ENCODE assay signal across 29 mouse cellular contexts in the genomic region with DNA sequence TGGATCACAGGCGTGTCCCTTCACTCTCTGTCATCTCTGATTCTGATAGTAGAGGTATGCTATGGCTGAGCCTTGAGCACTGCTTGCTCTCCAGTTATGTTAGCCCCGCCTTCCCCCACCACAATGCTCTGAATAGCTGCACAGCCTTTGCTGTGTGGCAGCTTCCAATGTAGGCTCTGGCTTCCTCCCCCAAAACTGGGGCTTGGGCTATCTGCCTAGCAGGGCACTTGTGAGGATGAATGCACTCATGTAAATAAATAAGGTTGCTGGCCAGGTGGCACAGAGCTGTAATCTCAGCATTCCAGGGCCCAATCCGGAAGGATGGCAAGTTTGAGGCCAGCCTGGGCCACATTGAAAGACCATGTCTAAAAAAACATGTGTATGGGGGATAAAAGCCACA.
DNase-seq lines count a peak whose midpoint lies in the region; ATAC-seq lines count a peak whose summit lies in the region.
"Had no signal": no experiment of that assay in that cellular context is flagged by ENCODE, and none has a peak within 500 bp of the region (broad histone marks: within the 10 kb centered on the region; RNA-seq: fewer than 3 reads in every experiment).

No protein-coding gene starts in this region.

- no peak overlapping the region for H3K4me3 ChIP-seq in forebrain, embryonic 16.5 days (replicated peaks; ENCODE audit: low read length)
- no peak overlapping the region for H3K4me3 ChIP-seq in forebrain, embryonic 10.5 days
- no peak overlapping the region for H3K4me3 ChIP-seq in heart, embryonic 15.5 days
- no peak overlapping the region for H3K4me3 ChIP-seq in heart, embryonic 11.5 days (ENCODE audit: low read depth, low read length)
- H3K4me3 ChIP-seq: heart, adult 2 months; layer of hippocampus, adult 2 months; liver, embryonic 12.5 days; midbrain, embryonic 10.5 days; myocyte; neural tube, embryonic 13.5 days had no signal

- no peak overlapping the region for H3K27ac ChIP-seq in forebrain, embryonic 16.5 days (ENCODE audit: low read length)
- no peak overlapping the region for H3K27ac ChIP-seq in forebrain, embryonic 10.5 days
- peak overlapping the region; percentile 69 for H3K27ac ChIP-seq in heart, embryonic 15.5 days
- H3K27ac ChIP-seq in heart, embryonic 11.5 days (ENCODE audit: low read depth, low read length): no peak overlapping the region
- H3K27ac ChIP-seq: hindbrain, embryonic 14.5 days; layer of hippocampus, adult 2 months; liver, embryonic 12.5 days; midbrain, embryonic 10.5 days; neural tube, embryonic 13.5 days had no signal

- WGBS in forebrain, embryonic 16.5 days: 63% methylated on average over 3 of the region's 3 CpGs
- WGBS in forebrain, embryonic 10.5 days: 78% methylated on average over 3 of the region's 3 CpGs
- WGBS in heart, embryonic 15.5 days: 48% methylated on average over 3 of the region's 3 CpGs
- WGBS in heart, embryonic 11.5 days (ENCODE audit: insufficient replicate concordance): 54% methylated on average over 3 of the region's 3 CpGs

- H3K4me2 ChIP-seq in forebrain, embryonic 16.5 days (ENCODE audit: low read length): no peak overlapping the region
- no peak overlapping the region for H3K4me2 ChIP-seq in heart, embryonic 15.5 days
- no peak overlapping the region for H3K4me2 ChIP-seq in heart, embryonic 11.5 days
- H3K4me2 ChIP-seq: hindbrain, embryonic 14.5 days; liver, embryonic 12.5 days; neural tube, embryonic 13.5 days had no signal

- no peaks in the 10 kb centered on the region for H3K27me3 ChIP-seq in forebrain, embryonic 16.5 days (replicated peaks; ENCODE audit: control insufficient read depth, insufficient read depth, low read length)
- H3K27me3 ChIP-seq in forebrain, embryonic 10.5 days (ENCODE audit: poor library complexity, severe bottlenecking): peaks cover 13% of the 10 kb centered on the region
- H3K27me3 ChIP-seq in heart, embryonic 15.5 days: no peaks in the 10 kb centered on the region
- no peaks in the 10 kb centered on the region for H3K27me3 ChIP-seq in heart, embryonic 11.5 days (ENCODE audit: control insufficient read depth, insufficient read depth, low read length)
- H3K27me3 ChIP-seq: liver, embryonic 12.5 days; neural tube, embryonic 13.5 days had no signal

- H3K9ac ChIP-seq in forebrain, embryonic 16.5 days (replicated peaks; ENCODE audit: low read depth, low read length): no peak overlapping the region
- no peak overlapping the region for H3K9ac ChIP-seq in heart, embryonic 15.5 days
- H3K9ac ChIP-seq in heart, embryonic 11.5 days (ENCODE audit: low read depth, low read length): no peak overlapping the region
- H3K9ac ChIP-seq: forebrain, postnatal 0 days; hindbrain, embryonic 14.5 days; liver, embryonic 12.5 days; neural tube, embryonic 13.5 days had no signal

- H3K4me1 ChIP-seq in forebrain, embryonic 16.5 days (replicated peaks; ENCODE audit: control insufficient read depth, insufficient read depth, low read length): peaks cover 12% of the 10 kb centered on the region
- peaks cover 40% of the 10 kb centered on the region for H3K4me1 ChIP-seq in forebrain, embryonic 10.5 days
- peaks cover 30% of the 10 kb centered on the region for H3K4me1 ChIP-seq in heart, embryonic 15.5 days (replicated peaks)
- peaks cover 26% of the 10 kb centered on the region for H3K4me1 ChIP-seq in heart, embryonic 11.5 days (ENCODE audit: control insufficient read depth, insufficient read depth, low read length)
- H3K4me1 ChIP-seq: liver, embryonic 12.5 days had no signal

- H3K9me3 ChIP-seq in forebrain, embryonic 16.5 days (ENCODE audit: control insufficient read depth, low read length): no peaks in the 10 kb centered on the region
- no peaks in the 10 kb centered on the region for H3K9me3 ChIP-seq in forebrain, embryonic 10.5 days
- no peaks in the 10 kb centered on the region for H3K9me3 ChIP-seq in heart, embryonic 15.5 days (replicated peaks)
- H3K9me3 ChIP-seq in heart, embryonic 11.5 days (replicated peaks; ENCODE audit: control insufficient read depth, low read length): no peaks in the 10 kb centered on the region
- H3K9me3 ChIP-seq: liver, embryonic 12.5 days; midbrain, embryonic 10.5 days; neural tube, embryonic 13.5 days had no signal

- 0 out of 2 replicates have a peak, but pooled peaks have one; percentile 31 for ATAC-seq in forebrain, embryonic 16.5 days
- ATAC-seq in heart, embryonic 15.5 days (replicated peaks; ENCODE audit: insufficient number of reproducible peaks, insufficient read depth, low FRiP score, low read depth): no peak
- ATAC-seq in heart, embryonic 11.5 days (replicated peaks; ENCODE audit: insufficient number of reproducible peaks, low FRiP score, low TSS enrichment): no peak
- ATAC-seq: activated CD4-positive, CD25-positive, alpha-beta regulatory T cell, adult 4 months; forebrain, postnatal 0 days; inflammation-experienced regulatory T-cells, adult 6 months; liver, embryonic 12.5 days; midbrain, embryonic 16.5 days had no signal

- no peaks in the 10 kb centered on the region for H3K36me3 ChIP-seq in forebrain, embryonic 16.5 days (ENCODE audit: control insufficient read depth, insufficient read depth)
- H3K36me3 ChIP-seq in forebrain, embryonic 10.5 days (replicated peaks): no peaks in the 10 kb centered on the region
- no peaks in the 10 kb centered on the region for H3K36me3 ChIP-seq in heart, embryonic 15.5 days
- H3K36me3 ChIP-seq in heart, embryonic 11.5 days (ENCODE audit: control insufficient read depth, insufficient read depth, low read length): no peaks in the 10 kb centered on the region
- H3K36me3 ChIP-seq: liver, embryonic 12.5 days; midbrain, embryonic 10.5 days; neural tube, embryonic 13.5 days had no signal

- no peak for DNase-seq in forebrain, embryonic 10.5 days (ENCODE audit: extremely low spot score, low spot score)
- peak; percentile 24 for DNase-seq in testis, postnatal 10 days (ENCODE audit: low spot score)
- no peak for DNase-seq in testis, postnatal 14 days (ENCODE audit: low spot score)
- DNase-seq in right cerebral cortex, postnatal 14 days: no peak
- DNase-seq: cerebellum, adult 18-20 months; cerebellum, postnatal 36 days; embryo, embryonic 11 days; forebrain, postnatal 0 days; gastrocnemius, postnatal 14 days; kidney, adult 2 months; kidney, postnatal 25 days; lung, adult 18-20 months; lung, postnatal 10 days; retina, postnatal 1 day; thymus, adult 18-20 months; thymus, postnatal 36 days had no signal
